Mouse (Mus musculus): Measurements from ENCODE around the gene Ptpn6.

Gene Ptpn6

DNA sequence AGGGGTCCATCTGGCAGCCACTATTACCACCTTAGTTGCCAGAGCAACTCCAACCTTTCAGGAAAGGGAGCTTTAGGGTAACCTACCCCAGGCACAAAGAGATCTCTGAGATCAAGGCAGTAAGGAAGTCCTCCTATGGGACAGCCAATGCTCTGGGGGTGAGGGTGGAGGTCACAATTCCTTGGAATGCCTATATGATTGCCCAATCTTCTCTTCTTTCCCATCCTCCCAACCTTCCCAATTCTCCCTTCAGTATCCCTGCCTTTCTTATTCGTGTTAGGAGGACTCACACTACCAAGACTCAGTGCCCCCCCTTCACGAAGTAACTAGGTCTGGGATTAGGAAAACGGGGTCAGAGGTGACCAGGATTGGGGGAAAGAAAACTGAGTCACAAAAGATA lies 16.8 kb upstream of the Ptpn6 start:
- DNase-seq = no peak

DNA sequence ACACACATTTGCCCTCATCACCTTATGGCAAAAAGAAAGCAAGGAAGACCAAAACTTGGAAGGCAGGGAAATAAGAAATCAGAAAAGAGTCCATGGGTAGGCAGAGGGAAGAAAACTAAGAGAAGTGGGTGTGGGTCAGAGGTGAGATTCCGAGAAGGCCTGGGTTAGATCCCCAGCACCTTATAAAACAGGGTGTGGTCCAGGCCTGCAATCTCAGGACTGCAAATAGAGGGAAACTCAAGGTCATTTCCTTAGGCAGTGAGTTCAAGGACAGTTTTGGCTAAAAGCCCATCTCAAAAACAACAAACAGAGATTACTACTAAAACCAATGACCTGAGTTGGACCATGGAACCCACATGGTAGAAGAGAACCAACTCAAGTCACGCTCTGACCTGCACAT lies 15.3 kb upstream of the Ptpn6 start:
- no peak for DNase-seq

DNA sequence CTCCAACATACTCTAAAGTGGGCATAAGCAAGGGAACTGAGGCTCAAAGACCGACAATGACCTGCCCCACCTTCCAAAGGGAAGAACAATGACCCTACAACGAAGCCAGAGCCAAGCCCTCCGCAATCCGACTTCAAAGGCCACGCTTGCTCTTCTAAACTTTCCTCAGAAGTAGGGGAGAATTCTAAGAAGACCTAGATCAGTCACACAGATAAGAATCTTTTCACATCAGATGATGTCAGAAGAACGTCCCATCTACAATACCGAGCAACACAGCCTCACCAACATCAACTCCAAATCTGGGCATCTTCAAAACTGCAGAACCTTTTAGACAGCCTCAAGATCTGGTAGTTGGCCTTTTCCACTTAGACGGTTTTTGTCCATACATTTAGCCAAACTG lies 11.9 kb upstream of the Ptpn6 start:
- no peak for DNase-seq

DNA sequence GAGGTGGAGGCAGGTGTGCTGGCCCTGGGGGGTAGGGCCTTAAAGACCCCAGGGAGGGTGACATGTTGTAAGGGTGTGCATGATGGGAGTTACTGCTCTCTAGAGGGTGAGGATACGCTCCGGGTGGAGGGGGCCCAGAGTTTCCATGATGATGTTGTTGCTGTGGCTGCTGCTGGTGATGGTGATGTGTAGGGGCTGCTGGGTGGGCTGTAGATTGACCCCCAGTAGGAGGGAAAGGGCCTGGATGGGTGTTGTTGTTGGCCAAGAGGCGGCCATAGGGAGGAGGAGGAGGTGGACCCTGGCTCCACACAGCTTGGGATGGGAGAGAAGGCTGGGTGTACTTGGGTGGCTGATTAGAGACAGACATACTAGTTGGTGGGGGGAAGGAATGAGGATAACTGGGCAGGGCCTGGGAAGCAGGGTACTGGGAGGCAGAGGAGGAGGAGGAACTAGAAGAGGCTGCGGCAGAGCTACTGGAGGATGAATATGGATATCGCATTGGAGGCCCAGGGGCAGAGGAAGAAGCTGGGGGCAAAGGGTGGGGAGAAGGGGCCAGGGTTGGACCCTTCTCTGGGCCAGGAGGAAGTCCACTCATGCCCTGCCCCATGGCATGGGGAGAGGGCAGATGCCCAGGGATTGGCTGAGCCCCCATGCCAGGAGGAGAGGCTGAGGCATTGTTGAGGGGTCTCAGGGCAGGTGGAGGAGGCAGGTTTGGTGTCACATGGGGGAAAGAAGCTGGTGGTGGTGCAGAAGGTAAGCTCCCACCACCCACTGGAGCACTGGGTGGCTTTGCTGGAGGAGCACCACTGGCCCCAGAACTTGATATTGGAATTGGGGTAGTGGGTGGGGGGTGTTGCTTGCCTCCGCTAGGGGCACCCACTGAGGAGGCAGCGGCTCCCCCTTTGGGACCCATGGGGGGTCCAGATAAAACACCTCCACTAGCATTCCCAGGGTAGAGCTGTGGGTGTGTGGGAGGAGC lies 8.4 kb upstream of the Ptpn6 start:
- no peak for DNase-seq

DNA sequence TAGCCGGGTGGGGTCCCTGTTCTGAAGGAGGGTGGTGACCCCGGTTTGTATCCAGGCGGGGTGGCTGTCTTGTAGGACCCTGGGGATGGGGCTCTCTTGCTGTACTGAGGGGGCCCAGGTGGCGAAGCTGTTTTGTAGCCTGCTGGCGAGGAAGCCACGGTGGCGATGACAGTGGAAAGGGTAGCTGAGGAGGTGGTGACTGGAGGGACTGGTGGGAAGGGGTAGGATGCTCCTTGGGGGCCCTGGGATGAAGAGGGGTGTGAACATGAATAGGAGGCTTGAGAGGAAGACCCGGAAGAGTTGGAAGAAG lies 7.7 kb upstream of the Ptpn6 start:
- no peak for DNase-seq

DNA sequence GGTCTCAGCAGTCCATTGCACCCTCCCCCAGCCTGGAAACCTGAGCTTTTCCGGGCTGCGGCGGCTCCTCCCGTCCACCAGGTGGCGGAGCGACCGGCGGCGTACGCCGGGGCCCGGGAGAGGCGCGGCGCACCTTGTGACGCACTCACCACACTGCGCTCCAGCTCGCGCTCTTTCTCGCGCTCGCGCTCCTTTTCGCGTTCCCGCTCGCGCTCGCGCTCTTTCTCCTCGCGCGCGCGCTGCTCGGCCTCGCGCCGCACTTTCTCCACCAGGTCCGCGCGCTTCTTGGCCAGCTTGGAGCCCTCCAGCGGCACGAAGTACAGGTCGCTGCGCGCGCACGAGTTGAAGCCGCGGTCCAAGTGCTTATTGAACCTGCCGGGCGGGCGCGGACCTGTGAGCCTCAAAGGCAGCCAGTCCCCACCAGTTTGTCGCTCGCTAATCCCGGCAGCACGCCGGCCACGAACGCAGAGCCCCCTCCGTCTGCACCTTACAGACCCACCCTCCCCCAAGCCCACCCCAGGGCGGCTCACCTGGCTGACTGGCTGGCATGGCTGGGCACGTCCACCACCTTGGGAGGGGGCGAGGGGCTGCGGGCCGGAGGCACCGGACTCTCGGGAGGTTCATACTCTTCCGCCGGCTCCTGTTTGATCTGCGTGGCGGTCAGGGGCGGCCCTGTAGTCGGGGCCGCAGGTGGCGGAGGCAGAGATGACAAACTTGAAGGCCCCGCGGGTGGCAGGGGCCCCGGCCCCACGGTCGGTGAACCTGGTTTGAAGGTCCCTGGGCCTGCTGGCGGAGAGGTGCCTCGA lies 7.2 kb upstream of the Ptpn6 start:
- DNase-seq = peak; percentile 95

DNA sequence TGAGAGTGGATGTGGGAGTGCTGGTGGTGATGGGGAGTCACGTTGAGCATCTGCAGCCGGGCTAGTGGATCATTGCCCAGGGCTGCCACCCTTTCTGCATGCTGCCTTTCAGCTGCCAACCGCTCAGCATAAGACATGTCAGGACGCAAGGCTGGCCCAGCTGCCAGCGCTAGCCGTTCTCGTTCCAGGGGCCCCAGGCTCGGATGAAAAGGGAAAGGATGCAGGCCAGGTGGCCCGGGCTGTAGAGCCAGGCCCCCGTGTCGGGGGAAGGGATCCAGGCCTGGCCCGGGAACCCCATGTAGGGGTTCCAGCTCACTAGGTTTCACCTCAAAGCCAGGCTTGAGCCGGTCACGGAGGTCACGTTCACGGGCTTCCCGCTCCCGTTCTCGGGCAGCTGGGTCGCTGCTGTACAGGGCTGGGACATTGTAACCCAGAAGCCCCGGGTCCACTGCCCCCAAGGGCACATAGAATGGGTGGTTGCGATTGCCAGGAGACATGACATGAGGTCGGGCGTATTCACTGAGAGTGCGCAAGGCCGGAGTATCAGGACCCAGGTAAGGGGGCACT lies 6.3 kb upstream of the Ptpn6 start:
- DNase-seq = no peak

DNA sequence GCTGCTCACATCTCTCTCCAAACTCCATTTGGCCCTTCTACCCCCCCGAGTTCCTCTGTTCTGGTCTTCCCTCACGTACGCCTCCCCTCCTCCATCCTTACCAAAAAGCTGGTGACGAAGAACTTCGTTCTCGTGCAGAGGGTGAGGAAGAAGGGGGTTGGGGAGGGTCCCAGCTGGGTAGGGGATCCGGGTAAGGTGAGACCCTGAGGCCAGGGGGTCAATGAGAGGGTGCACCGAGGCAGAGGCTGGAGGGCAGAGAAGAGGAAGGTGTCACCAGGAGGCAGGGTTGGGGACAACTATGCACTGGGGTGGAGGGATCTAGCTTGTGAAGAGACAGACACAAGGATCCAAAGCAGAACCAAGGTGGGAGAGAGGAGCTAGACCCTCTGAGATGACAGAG lies 5.1 kb upstream of the Ptpn6 start:
- DNase-seq = no peak

DNA sequence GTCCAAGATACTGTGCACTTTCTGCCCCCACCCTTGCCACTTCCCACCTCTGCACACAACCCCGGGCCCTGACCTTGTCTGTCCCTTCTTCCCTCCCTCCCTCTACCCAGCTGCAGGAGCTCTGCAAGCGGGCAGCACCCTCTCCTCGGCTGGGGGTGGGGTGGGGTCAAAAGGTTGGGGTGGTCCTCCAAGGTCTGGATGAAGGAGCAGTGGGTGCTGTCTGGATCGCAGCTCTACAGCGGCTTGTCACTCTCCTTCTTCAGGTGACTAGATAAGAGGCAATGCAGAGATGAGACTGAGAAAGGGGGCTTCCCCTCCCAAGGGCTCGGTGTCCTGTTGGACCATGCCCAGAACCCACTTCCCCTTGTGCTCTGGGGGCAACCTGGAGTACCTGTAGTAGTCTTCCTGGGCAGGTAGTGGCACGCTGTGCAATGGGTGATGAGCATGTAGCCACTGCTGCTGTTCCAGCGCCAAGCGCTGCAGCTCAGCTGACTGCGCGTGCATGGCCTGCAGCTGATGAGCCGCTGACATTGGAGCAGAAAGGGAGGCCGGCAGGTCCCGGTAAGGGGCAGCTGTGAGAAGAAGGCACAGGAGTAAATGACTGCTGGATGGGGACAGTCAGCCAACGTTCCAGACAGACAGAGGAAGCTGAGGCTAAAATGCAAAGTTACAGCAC lies 4.5 kb upstream of the Ptpn6 start:
- no peak for DNase-seq

DNA sequence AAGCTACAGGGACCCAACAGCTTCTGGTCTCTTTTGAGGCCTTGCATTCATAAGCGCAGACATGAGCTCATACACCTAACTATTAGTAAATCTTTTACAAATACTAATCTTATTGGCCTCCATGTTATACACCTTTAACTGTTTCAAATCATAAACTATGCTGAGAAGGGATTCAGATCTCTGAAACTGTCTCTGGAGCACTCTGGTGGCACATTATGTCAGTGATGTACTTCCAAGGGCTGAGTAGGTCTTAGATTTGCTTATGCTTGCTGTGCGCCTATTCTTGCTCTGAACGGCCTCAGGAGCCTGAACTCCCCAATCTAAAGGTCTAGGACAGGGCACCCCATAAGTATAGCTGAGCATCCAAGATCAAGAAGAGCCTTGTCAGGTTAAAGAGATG lies 3.3 kb upstream of the Ptpn6 start:
- no peak for DNase-seq

DNA sequence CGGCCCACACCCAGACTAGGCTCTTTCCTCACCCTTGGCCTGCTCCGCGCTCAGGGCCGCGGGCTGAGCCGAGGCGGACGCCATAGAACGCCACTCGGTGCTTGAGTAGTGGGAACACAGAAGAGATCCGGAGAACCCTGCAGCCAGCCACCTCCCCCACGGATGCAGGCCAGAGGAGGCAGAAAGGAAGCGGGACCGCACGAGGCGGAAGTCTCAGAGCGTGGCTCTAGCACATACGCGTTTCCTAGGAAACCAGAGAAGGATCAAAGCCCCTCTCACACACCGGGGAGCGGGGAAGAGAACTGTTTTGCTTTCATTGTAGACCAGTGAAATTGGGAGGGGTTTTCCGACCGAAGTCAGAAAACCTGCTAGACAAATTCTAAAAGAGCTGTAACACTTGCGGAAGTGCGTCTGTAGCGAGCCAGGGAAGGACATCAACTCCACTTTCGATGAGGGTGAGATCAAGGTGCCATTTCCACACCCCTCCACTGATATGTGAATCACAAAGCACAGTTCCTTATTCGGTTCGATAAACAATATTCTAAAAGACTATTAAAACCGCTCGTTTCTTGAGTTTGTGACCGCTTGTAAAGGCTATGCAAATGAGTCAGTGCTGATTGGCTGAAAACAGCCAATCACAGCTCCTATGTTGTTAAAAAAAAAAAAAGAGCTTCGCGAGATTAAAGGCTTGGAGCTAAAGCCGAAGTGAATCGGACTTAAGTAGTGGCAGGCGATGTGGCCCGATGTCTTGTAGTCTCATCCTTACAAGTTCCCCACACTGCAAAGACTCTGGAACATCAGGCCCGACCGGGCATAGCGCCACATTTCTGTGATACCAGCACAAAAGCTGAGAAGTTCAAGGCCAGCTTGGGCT lies 2.6 kb upstream of the Ptpn6 start, which contains the start of gene Grcc10:
Gene Grcc10, minus strand, starts transcription at position 487 of the 874 bp plus-strand sequence.
- peak; percentile 82 for DNase-seq

DNA sequence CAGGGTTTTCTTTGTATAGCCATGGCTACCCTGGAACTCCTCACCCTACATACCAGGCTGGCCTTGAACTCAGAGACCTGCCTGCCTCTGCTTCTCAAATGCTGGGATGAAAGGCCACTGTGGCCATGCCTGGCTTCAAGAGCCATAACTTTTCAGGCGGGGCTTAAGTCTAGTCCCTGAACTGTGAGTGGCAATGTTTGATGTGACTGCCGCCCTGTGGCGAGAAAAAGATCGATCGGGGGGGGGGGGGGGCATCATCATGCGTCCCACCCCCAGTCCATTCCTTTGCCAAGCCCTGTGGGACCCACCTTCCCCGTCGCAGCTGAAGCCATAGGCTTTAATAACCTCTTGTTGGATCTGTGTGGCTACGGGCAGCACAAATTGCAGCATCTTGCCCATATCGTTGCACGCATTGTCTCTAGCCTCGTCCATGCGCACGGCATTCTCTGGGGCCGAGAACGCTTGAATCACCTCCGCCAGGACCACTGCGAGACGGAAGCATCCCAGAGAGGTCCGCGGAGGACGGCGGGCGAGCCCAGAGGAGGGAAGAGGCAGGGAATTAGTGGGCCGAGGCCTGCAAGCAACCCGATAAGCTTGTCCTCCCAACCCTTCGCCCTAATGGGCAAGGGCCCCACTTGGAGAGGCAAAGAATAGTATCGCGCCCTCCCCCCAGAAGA lies 1.8 kb upstream of the Ptpn6 start:
- DNase-seq = peak; percentile 49

DNA sequence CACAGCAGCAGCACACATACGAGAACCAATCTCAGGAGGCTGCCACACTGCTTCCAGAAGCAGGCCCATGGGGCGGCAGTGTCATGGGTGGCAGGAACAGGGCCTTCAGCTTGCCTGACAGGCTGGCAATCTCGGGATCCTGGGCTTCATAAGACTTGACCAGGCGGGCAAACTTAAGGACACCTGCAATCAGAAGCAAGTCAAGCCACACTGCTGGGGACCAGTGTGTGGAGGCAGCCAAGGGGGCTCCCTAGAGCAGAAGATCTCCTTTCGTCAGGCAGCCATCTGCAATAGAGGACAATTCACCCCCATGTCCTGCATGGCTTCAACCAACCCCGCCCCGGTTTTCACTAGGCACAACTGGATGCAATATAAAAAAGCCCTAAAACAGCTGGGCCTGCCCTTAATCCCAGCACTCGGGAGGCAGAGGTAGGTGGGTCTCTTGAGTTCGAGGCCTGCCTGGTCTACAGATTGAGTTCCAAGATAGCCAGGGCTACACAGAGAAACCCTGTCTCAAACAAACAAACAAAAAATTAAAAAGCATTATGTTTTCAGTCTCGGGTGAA lies 800 bp upstream of the Ptpn6 start:
- no peak for DNase-seq

DNA sequence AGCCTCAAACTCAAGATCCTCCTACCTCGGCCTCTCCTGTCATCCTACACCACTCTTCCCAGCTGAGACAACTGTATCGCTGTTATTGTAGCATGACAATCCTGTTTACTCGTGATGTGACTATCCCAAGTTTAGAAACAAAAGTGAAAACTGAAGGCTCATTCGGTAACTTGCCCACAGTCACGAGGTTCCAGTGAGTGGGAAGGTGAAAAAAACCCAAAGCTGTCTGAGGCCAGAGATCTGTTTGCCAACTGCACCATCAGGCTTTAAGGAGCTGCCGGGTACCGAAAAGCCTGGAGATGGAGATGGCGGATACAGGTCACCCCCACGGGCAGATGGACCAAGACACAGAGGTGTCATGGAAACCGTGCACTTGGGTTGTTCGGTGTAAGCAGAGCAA lies 1.5 kb downstream of the Ptpn6 start:
- DNase-seq = no peak

DNA sequence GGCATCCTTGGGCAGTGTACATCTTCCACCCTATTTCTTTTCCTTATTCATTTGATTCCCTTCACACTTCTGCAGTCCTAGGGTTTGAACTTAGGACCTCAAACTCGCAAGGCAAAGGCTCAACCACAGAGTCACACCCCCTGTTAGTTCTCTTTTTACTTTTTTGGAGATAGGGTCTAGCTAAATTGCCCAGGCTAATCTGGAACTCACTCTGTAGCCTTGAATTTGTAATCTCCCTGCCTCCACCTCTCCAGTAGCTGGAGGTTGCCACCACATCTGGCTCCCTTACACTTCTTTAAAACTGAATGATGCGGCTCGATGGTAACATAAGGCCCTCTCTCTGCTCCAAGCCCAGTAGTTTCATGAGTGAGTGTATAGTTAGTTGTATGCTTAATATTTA lies 4.1 kb downstream of the Ptpn6 start:
- no peak for DNase-seq

DNA sequence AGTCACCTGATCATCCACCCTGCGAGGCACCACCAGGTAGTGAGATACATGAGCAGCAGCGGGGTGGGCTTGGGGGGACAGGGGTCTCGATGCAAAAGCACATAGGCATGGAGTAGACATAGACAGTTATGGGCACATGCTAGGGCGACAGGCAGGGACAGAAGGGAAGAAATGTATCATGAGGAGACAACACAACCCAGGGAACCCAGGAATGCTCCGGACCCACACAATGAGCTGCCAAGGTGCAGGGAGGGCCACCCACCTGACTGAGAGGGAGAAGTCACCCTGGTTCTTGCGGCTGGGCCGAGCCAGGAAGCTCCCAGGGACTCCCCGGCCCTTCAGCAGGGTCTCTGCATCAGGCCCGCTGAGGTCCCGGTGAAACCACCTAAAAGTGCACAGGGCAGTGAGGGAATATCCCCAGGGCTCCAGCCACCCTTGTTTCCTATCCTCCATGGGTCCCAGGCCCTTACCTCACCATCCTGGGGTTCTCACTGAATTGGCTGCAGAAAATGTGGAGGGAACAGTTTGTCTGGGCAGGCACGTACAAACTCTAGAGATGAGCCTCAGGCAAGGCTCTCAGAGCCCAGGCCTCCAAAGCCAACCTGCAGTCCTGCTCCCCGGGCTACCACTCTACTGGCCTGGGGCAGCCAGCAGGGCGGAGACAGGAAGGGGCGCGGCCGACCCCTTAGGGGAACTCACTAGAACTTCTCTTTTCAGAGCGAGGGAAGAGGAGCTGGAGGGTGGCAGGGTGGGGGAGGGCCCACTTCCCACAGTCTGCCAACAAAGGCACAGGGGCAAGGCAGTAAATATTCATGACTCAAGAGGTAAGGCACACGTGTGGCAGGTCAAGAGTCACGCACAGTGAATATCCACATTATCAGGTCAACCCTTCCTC lies 5.8 kb downstream of the Ptpn6 start:
- peak; percentile 57 for DNase-seq

DNA sequence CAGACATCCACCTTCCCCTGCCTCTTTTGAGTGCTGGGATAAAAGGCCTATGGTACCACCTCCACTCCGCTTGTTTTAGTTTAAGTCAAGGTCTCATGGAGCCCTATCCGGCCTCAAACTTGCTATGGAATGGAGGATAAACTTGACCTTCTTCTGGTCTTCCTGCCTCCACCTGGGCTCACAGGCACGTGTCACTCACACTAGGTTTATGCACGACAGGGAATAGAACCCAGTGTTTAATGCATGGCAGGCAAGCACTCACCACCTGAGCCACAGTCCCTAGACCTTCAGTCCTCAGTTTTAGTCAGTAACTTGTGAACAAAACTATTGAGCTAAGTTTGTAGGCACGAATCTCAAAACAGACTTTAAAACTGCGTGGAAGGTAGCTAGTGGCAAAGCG lies 7.5 kb downstream of the Ptpn6 start:
- DNase-seq = no peak

DNA sequence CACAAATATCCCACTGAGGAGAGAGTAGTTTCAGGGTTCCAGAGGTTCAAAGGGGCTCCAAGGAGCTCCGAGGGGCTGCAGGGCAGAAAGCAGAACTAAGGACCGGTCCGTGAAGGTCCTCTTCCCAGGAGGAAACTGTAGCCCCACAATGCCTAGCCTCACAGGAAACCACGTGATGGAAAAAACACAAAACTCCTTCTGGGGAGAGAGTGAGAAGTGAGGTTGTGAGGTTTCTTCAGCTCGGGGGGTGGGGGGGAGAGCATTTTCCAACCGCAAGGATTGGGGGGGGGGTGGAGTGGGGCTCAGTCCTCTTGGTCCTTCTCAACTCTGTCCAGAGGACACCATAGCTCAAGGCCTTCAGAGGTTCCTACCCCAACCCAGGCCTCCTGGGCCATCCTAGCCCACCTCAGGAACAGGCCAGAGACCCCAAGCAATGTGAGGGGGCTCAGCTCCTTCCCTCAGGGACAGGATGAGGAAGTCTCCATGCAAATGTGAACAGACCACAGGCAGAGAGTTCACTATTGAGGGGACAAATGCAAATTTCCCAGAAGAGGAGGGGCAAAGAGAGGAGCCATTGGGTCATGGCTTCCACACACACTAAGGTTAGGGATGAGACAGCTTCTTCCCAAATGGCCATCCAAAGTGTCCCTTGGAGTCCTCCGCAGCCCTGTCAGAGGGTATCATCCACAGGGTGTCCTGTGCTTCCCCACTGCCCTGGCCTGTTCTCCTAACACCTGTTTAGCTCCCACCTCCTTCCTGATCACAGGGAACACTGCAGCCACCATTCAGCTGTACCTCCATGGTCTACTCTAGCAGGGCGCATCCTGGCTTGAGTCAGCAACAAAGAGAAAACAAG lies 8.4 kb downstream of the Ptpn6 start:
- DNase-seq = no peak

DNA sequence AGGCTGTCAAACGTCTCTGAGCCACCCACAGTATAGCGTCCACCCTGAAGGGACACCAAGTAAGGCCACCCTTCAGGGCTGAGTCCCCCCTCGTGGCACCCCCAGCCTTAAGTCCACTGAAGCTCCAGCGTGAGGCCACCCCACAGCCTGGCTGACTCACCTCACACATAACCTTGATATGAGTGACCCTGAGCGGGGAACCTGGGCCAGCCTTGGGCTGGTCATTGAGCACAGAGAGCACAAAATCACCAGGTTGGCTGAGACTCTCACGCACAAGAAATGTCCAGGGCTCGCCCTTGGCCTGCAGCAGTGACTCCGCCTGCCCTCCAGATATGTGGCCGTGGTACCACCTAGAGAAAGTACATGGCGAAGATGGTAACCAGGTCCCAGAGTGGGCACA lies 9.9 kb downstream of the Ptpn6 start:
- DNase-seq = no peak
